Mouse (Mus musculus): ENCODE data around the gene Syt9. TPM values are rescaled to one million over a fixed set of nuclear protein-coding genes. Genes with fewer than 3 reads are reported as not detected.

Gene Syt9
- polyA plus RNA-seq, 1 experiment from 2014 or later: 6.1 TPM

DNA sequence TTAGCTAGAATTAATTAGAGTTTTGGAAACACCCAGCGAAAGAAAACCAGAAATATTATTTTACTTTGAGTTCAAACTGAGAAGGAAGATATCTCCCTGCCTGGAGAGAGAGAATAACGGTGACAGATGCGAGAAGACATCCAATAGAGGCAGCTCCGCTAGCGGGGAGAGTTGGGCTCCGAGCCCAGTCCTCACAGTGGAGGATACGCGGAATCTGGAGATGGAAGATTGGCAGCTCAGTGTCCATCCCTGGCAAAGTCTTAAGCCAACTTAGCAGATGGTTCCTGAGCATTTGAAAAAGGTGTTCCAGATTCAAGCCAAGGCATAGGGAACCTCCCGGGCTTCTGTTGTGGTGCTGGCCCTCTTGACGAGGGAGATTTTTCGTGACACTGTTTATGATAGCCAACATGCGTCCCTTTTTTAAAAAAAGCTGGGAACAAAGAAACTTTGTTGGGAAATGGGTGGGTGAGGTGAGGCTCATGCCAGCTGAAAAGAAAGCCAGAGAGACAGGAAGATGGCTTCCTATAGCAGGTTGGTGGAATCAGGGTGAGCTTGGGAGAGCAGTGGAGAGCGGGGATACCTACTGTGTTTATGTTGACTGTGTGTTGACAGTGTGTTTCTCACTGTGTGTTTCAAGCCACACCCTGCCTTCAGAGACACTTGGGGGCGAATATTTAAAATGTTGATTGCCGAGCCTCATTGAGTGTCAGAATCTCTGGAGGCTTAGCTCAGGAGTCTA, 29.7 kb downstream of the Syt9 start:
- Histone ChIP-seq H3K4me2 (no peak overlapping the region), H3K9ac (no peak overlapping the region)
- ATAC-seq (ENCODE audit: low FRiP score): no peak

GRCm38 (mm10) chr7:107403261-107403660, 32.7 kb downstream of the Syt9 start:
- Histone ChIP-seq H3K27ac (no peak overlapping the region), H3K4me1 (replicated peaks) (no peaks in the 10 kb centered on the region), H3K36me3 (no peaks in the 10 kb centered on the region), H3K27me3 (no peaks in the 10 kb centered on the region), H3K4me2 (no peak overlapping the region), H3K9me3 (no peaks in the 10 kb centered on the region), H3K9ac (no peak overlapping the region), H3K4me3 (no peak overlapping the region)
- WGBS: 76% methylated on average over 3 of the region's 3 CpGs
- no peak for ATAC-seq (ENCODE audit: low FRiP score)

More for the DNA sequence above, 29.7 kb downstream of the Syt9 start:
- Histone ChIP-seq H3K27me3 (no peaks in the 10 kb centered on the region), H3K9me3 (no peaks in the 10 kb centered on the region), H3K4me1 (replicated peaks) (no peaks in the 10 kb centered on the region), H3K4me3 (no peak overlapping the region), H3K27ac (no peak overlapping the region), H3K36me3 (no peaks in the 10 kb centered on the region)
- 91% methylated on average over 15 of the region's 15 CpGs for WGBS

- H3K4me3 ChIP-seq: no peak overlapping the region
- H3K9me3 ChIP-seq: no peaks in the 10 kb centered on the region
- ATAC-seq (ENCODE audit: low FRiP score): no peak
- no peaks in the 10 kb centered on the region for H3K4me1 ChIP-seq (replicated peaks)
- no peaks in the 10 kb centered on the region for H3K27me3 ChIP-seq
- H3K36me3 ChIP-seq: no peaks in the 10 kb centered on the region
- no peak overlapping the region for H3K4me2 ChIP-seq
- H3K27ac ChIP-seq: no peak overlapping the region
- 93% methylated on average over 6 of the region's 6 CpGs for WGBS
- no peak overlapping the region for H3K9ac ChIP-seq
Observed at GRCm38 (mm10) chr7:107414928-107415327, 44.4 kb downstream of the Syt9 start.

DNA sequence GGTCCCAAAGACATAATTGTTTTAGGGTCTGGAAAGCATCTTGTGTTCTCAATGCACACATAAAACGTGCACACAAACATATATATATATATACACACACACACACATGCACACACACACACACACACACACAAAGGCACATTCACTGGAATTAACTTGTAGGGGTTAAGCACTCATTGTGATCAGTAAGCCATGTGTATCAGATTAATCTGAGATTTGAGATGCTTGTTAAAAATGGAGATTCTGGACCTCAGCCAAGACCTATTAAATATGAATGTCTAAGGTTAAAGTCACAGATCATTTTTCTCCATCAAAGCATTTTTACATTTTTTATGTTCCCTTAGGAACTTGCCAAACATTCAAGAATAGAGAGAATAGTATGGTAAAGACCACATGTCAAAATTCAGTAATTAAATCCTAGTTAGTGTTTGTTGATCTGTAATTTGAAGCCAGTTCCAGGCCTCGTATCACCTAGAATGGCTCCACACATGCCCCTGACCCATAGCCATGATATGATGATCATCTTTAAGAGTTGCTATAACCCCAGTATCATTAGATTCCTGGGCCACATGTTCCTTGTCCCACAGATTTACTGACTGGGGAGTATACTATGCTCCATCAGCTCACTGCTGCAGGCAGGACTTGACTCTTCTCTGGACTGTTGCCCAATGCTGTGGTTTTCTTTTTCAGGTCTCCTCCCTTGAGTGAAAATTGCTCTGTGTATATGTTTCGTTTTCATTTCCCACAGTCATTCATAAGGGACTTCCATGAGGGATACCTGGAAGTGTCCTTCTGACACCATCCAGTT, 46.7 kb downstream of the Syt9 start:
- Histone ChIP-seq H3K27ac (no peak overlapping the region), H3K4me3 (no peak overlapping the region), H3K4me1 (replicated peaks) (no peaks in the 10 kb centered on the region), H3K27me3 (no peaks in the 10 kb centered on the region), H3K9ac (no peak overlapping the region), H3K4me2 (no peak overlapping the region), H3K36me3 (no peaks in the 10 kb centered on the region), H3K9me3 (no peaks in the 10 kb centered on the region)
- no peak for ATAC-seq (ENCODE audit: low FRiP score)
- 76% methylated on average over 3 of the region's 3 CpGs for WGBS

GRCm38 (mm10) chr7:107437381-107437780, 66.9 kb downstream of the Syt9 start:
- H3K36me3 ChIP-seq: no peaks in the 10 kb centered on the region
- 88% methylated on average over 3 of the region's 3 CpGs for WGBS
- ATAC-seq (ENCODE audit: low FRiP score): no peak
- H3K9me3 ChIP-seq: no peaks in the 10 kb centered on the region
- H3K4me1 ChIP-seq (replicated peaks): no peaks in the 10 kb centered on the region
- no peak overlapping the region for H3K4me2 ChIP-seq
- H3K9ac ChIP-seq: no peak overlapping the region
- no peaks in the 10 kb centered on the region for H3K27me3 ChIP-seq
- H3K4me3 ChIP-seq: no peak overlapping the region
- H3K27ac ChIP-seq: no peak overlapping the region

DNA sequence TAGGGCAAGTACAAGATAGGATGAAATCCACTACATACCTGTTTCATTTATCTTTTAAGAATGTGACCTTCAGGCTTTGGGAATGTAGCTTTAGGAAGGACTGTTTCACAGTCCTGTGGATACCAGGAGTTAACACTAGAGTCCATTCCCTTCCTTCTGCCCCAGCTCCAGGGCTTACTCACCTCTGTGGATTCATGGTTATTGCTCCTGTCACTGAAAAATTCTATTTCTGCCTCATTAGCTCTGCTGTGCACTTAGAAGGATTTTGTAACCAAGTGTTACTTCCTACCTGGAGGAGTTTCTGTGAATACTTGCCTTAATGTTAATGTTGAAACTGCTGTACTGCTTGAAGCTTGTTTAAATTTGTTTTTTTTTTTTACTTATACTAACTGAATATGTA, 74.1 kb downstream of the Syt9 start:
- Histone ChIP-seq H3K9me3 (no peaks in the 10 kb centered on the region), H3K4me2 (no peak overlapping the region), H3K4me1 (replicated peaks) (no peaks in the 10 kb centered on the region), H3K9ac (no peak overlapping the region), H3K36me3 (no peaks in the 10 kb centered on the region), H3K27ac (no peak overlapping the region), H3K4me3 (no peak overlapping the region), H3K27me3 (no peaks in the 10 kb centered on the region)
- ATAC-seq (ENCODE audit: low FRiP score): no peak

- H3K9ac ChIP-seq: no peak overlapping the region
- no peaks in the 10 kb centered on the region for H3K36me3 ChIP-seq
- H3K9me3 ChIP-seq: no peaks in the 10 kb centered on the region
- WGBS: 85% methylated on average over 2 of the region's 2 CpGs
- H3K4me1 ChIP-seq (replicated peaks): peaks cover 11% of the 10 kb centered on the region; the same call in 1 of the 2 replicates
- H3K27ac ChIP-seq: peak overlapping the region; percentile 67; the same call in 1 of the 2 replicates
- ATAC-seq (ENCODE audit: low FRiP score): peak; percentile 39; the same call in 1 of the 2 replicates
- H3K4me2 ChIP-seq: no peak overlapping the region
- no peaks in the 10 kb centered on the region for H3K27me3 ChIP-seq
- H3K4me3 ChIP-seq: no peak overlapping the region
Observed at GRCm38 (mm10) chr7:107454660-107455059, 84.1 kb downstream of the Syt9 start.

DNA sequence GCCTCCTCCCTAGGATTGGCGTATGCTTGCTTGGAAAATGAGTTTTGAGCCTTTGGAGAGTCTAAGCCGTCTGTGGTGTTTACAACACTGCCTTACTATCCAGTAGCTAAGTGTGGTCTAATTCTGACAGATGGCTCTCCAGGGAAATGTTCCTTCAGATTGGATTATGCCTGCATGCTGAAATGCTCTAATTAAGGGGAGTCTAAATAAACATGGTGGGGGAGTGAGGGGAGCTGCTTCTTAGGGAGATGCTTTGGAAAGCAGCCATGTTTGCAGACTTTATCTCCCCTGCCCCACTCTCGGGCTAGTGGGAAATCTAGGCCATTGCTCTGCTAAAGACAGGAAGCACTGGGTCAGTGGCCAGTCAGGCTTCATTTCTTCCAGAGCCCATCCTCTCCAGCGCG, 84.6 kb downstream of the Syt9 start:
- H3K9ac ChIP-seq: no peak overlapping the region
- peaks cover 11% of the 10 kb centered on the region; the same call in 1 of the 2 replicates for H3K4me1 ChIP-seq (replicated peaks)
- peak; percentile 86 for ATAC-seq (ENCODE audit: low FRiP score)
- H3K36me3 ChIP-seq: no peaks in the 10 kb centered on the region
- 60% methylated on average over 5 of the region's 5 CpGs for WGBS
- H3K9me3 ChIP-seq: no peaks in the 10 kb centered on the region
- peak overlapping the region; percentile 67; the same call in 1 of the 2 replicates for H3K27ac ChIP-seq
- no peak overlapping the region for H3K4me3 ChIP-seq
- H3K4me2 ChIP-seq: no peak overlapping the region
- H3K27me3 ChIP-seq: no peaks in the 10 kb centered on the region

GRCm38 (mm10) chr7:107461167-107461566, 90.6 kb downstream of the Syt9 start:
- Histone ChIP-seq H3K36me3 (no peaks in the 10 kb centered on the region), H3K4me2 (no peak overlapping the region), H3K9me3 (no peaks in the 10 kb centered on the region), H3K9ac (no peak overlapping the region), H3K27me3 (no peaks in the 10 kb centered on the region), H3K4me3 (no peak overlapping the region), H3K27ac (no peak overlapping the region), H3K4me1 (replicated peaks) (no peaks in the 10 kb centered on the region)
- WGBS: 85% methylated on average over 4 of the region's 4 CpGs
- ATAC-seq (ENCODE audit: low FRiP score): no peak

GRCm38 (mm10) chr7:107461699-107462440, 91.3 kb downstream of the Syt9 start:
- ATAC-seq (ENCODE audit: low FRiP score): no peak
- no peaks in the 10 kb centered on the region for H3K36me3 ChIP-seq
- H3K4me1 ChIP-seq (replicated peaks): no peaks in the 10 kb centered on the region
- 68% methylated on average over 1 of the region's 1 CpGs for WGBS
- H3K9ac ChIP-seq: no peak overlapping the region
- no peak overlapping the region for H3K4me3 ChIP-seq
- H3K27ac ChIP-seq: no peak overlapping the region
- no peak overlapping the region for H3K4me2 ChIP-seq
- no peaks in the 10 kb centered on the region for H3K27me3 ChIP-seq
- H3K9me3 ChIP-seq: no peaks in the 10 kb centered on the region

DNA sequence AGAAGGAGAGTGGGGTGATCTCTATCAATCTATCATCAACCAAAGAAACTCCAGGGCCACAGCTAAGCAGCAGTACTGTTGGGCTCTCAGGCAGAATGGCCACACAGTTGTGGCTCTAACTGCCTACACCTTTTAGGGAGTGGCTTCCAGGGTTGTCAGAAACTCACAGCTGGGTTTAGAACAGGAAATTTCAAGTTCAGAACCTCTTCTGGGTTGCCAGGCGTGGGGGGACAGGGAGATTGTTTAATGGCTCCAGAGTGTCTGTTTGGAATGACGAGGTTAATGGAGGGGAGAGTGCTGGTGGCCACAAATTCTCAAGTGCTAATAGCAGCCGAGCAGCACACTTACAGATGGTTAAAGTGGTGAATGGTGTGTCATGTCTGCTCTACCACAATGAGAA, 92.4 kb downstream of the Syt9 start:
- Histone ChIP-seq H3K9ac (no peak overlapping the region), H3K4me1 (replicated peaks) (no peaks in the 10 kb centered on the region), H3K36me3 (no peaks in the 10 kb centered on the region), H3K27ac (no peak overlapping the region), H3K27me3 (no peaks in the 10 kb centered on the region), H3K4me2 (no peak overlapping the region), H3K4me3 (no peak overlapping the region), H3K9me3 (no peaks in the 10 kb centered on the region)
- ATAC-seq (ENCODE audit: low FRiP score): no peak
- WGBS: 69% methylated on average over 3 of the region's 3 CpGs

GRCm38 (mm10) chr7:107465081-107465480, 94.6 kb downstream of the Syt9 start:
- no peak overlapping the region for H3K4me3 ChIP-seq
- no peak overlapping the region for H3K27ac ChIP-seq
- no peak overlapping the region for H3K4me2 ChIP-seq
- no peaks in the 10 kb centered on the region for H3K9me3 ChIP-seq
- no peaks in the 10 kb centered on the region for H3K36me3 ChIP-seq
- no peak for ATAC-seq (ENCODE audit: low FRiP score)
- no peak overlapping the region for H3K9ac ChIP-seq
- WGBS: 90% methylated on average over 3 of the region's 3 CpGs
- no peaks in the 10 kb centered on the region for H3K4me1 ChIP-seq (replicated peaks)
- H3K27me3 ChIP-seq: no peaks in the 10 kb centered on the region

Measured in hindbrain, embryonic 13.5 days (tissue).